Mouse (Mus musculus) stomach, embryonic 14.5 days (tissue): ENCODE results near the gene Crip3. TPM values are rescaled to one million over a fixed set of nuclear protein-coding genes. Genes with fewer than 3 reads are reported as not detected.

Experiments
- ATAC-seq: fragments of 200-750 bp; cut with Nextera tagmentation; 2 replicates; pipeline ENCODE4 v1.8.0; 2017; ENCODE audit warnings: low read depth, moderate TSS enrichment; ENCODE audit not compliant: insufficient number of reproducible peaks, insufficient read depth, low FRiP score
- H3K27ac ChIP-seq: fragments of 300-500 bp; sonication (generic); 2 replicates; pipeline ENCODE4 v1.5.1; 2014; ENCODE audit warnings: mild to moderate bottlenecking, low read length, moderate library complexity, mixed read lengths
- H3K27me3 ChIP-seq: fragments of 300-500 bp; sonication (generic); 2 replicates; pipeline ENCODE4 v1.6.1; 2014; ENCODE audit warnings: low read length, control low read depth, mixed read lengths; ENCODE audit not compliant: control insufficient read depth, insufficient read depth
- H3K36me3 ChIP-seq: fragments of 300-500 bp; sonication (generic); 2 replicates; pipeline ENCODE4 v1.6.1; 2014; ENCODE audit warnings: mild to moderate bottlenecking, control low read depth, low read length, moderate library complexity, mixed read lengths; ENCODE audit not compliant: control insufficient read depth, insufficient read depth
- H3K4me1 ChIP-seq: fragments of 300-500 bp; sonication (generic); 2 replicates; pipeline ENCODE4 v1.6.1; 2014; ENCODE audit warnings: low read length, control low read depth, mixed read lengths; ENCODE audit not compliant: control insufficient read depth, insufficient read depth
- H3K4me2 ChIP-seq: fragments of 300-500 bp; sonication (generic); replicated peaks from 2 replicates; pipeline ENCODE4 v1.6.1; 2014; ENCODE audit warnings: low read depth, low read length, control low read depth
- H3K4me3 ChIP-seq: fragments of 300-500 bp; sonication (generic); 2 replicates; pipeline ENCODE4 v1.5.1; 2014; ENCODE audit warnings: low read depth, low read length, control low read depth
- H3K9ac ChIP-seq: fragments of 300-500 bp; sonication (generic); replicated peaks from 2 replicates; pipeline ENCODE4 v1.6.1; 2014; ENCODE audit warnings: low read depth, mild to moderate bottlenecking, control low read depth, low read length, moderate library complexity, mixed read lengths
- H3K9me3 ChIP-seq: fragments of 300-500 bp; sonication (generic); 2 replicates; pipeline ENCODE4 v1.6.1; 2016; ENCODE audit warnings: low read depth, low read length, control low read depth; ENCODE audit not compliant: control insufficient read depth
- WGBS: fragments of 180-500 bp; shearing (Covaris S2); extraction: QIAGEN DNeasy Blood & Tissue Kit; methylation state at CpG from one replicate; pipeline ENCODE4 v1.1.7; 2014; 5-methylcytosine and 5-hydroxymethylcytosine counted together
- polyA plus RNA-seq: library from polyadenylated mRNA; unstranded; fragments of >200 nt; fragmentation: Nextera tagmentation; extraction: Ambion mirVana; gene quantifications from 2 replicates; pipeline ENCODE4 v1.2.1, GENCODE M21; 2014

Gene Crip3
- polyA plus RNA-seq, 1 experiment from 2014 or later: 1.3 TPM

DNA sequence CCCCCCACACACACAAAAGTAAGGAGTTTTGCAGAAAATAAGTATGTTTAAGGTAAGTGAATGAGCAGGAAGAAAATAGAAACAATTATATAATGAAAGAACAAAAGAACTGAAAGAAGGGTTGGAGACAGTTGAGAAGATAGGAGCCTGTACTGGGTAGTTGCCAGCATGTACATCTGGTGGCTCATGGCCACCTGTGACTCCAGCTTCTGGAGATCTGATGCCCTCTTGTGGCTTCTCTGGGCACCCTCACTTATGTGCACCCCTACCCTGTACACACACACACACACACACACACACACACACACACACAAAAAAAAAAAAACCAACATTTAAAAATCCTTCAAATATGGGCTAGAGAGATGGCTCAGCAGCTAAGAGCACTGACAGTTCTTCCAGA lies 9.0 kb upstream of the Crip3 start:
- Histone ChIP-seq H3K4me3 (no peak overlapping the region), H3K27me3 (no peaks in the 10 kb centered on the region), H3K36me3 (peaks cover 7% of the 10 kb centered on the region; the same call in 1 of the 2 replicates), H3K27ac (no peak overlapping the region), H3K4me2 (no peak overlapping the region), H3K9me3 (no peaks in the 10 kb centered on the region), H3K4me1 (no peaks in the 10 kb centered on the region), H3K9ac (no peak overlapping the region)
- ATAC-seq: no peak

DNA sequence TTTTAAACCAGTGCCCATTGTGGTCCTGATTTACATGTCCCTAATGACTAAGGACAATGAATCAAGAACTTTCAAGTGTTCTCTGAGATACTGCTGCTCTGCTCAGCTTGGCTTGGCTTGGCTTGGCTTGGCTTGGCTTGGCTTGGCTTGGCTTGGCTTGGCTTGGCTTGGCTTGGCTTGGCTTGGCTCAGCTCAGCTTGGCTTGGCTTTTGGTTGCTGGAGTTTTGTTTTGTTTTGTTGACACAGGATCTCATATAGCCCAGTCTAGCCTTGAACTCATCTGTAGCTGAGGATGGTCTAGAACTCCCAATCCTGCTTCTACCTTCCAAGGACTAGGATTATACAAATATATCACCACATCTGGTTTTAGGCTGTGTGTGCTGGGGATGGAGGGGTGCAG lies 2.2 kb upstream of the Crip3 start:
- no peak overlapping the region for H3K27ac ChIP-seq
- no peaks in the 10 kb centered on the region for H3K36me3 ChIP-seq
- H3K9ac ChIP-seq: no peak overlapping the region
- H3K4me2 ChIP-seq: no peak overlapping the region
- H3K4me3 ChIP-seq: no peak overlapping the region
- H3K9me3 ChIP-seq: no peaks in the 10 kb centered on the region
- no peaks in the 10 kb centered on the region for H3K4me1 ChIP-seq
- ATAC-seq: no peak
- H3K27me3 ChIP-seq: no peaks in the 10 kb centered on the region

DNA sequence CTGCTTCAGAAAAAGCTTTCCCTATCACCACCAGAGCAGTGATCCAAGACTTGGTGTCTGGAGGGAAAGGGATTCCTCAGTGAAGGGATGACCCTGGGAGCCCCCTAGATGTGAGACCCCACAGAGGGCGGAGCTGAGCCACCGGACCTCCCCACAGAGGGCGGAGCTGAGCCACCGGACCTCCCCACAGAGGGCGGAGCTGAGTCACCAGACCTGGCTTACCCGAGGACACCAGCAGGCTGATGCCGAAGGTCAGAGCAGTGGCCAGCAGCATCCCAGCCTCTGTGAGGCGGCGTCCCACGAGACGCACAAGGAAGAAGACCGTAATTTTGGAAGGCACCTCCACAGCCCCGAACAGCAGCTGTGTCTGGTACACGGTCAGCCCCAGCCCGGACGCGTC lies 4.9 kb downstream of the Crip3 start:
- Histone ChIP-seq H3K9ac (no peak overlapping the region), H3K4me1 (peaks cover 7% of the 10 kb centered on the region), H3K4me2 (peak overlapping the region; percentile 43), H3K9me3 (no peaks in the 10 kb centered on the region), H3K27ac (no peak overlapping the region), H3K27me3 (no peaks in the 10 kb centered on the region), H3K36me3 (no peaks in the 10 kb centered on the region), H3K4me3 (no peak overlapping the region)
- ATAC-seq: no peak
- WGBS: 5% methylated on average over 17 of the region's 17 CpGs

DNA sequence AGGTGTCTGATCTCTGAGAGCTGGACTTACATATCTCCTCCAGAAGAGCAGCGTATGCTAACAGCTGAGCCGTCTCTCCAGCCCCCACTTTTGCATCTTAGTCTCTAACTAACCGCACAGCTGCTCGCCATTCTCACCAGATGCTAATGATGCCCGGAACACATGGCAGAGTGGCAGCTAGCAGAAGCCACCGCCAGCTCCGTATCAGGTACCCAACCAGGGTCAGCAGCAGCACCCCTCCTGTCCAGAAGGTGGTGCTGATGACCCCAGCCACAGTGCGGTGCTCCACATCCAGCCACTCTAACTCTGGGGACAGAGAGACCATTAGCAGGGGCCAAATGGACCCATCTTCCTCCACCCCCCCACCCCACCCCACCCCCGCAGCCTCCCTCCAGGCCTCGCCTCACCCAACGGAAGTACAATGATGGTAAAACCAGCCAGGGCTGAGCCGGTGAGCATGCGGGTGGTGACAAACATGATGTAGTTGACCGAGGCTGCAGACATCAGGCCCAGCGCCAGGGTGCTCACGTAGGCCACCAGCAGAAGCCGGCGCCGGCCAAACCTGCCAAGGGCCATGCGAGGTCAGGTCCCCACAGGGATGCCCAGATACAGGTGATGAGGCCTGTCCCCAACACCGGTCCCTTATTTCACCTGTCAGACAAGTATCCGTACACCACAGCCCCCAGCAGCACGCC lies 8.1 kb downstream of the Crip3 start:
- no peak for ATAC-seq
- WGBS: 22% methylated on average over 23 of the region's 23 CpGs
- Histone ChIP-seq H3K9ac (no peak overlapping the region), H3K4me3 (no peak overlapping the region), H3K4me1 (peaks cover 7% of the 10 kb centered on the region), H3K9me3 (no peaks in the 10 kb centered on the region), H3K36me3 (no peaks in the 10 kb centered on the region), H3K27ac (no peak overlapping the region), H3K27me3 (no peaks in the 10 kb centered on the region), H3K4me2 (no peak overlapping the region)

DNA sequence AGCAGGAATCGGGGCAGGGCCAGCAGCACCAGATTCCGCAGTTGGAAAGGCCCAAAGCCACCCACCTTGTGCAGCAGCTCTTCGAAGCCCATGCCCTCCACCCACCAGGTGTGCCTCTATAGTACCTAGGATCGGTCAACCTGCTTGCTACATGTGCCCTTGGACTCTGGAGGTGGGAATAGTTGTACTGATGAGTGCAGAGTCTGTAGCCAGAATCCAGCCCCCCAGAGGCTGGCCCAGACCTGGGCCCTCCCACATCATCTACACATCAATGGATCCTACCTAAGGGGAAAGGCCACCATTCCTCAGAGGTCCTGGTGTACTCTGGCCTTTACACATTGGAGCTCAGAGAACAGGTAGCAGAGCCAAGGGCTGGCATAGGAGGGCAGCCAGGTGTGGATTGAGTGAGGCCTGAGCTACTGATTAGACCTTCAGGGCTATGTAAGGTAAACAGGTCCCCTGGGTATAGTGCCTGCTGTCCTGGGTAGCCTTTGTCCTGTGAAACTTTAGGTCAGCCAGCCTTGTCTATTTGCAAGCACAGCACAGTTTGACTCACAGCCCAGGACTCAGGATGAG lies 9.7 kb downstream of the Crip3 start, which contains the start of gene Slc22a7:
Gene Slc22a7, minus strand, starts transcription at position 160 of the 576 bp plus-strand sequence.
- Histone ChIP-seq H3K36me3 (no peaks in the 10 kb centered on the region), H3K9ac (no peak within 1 kb of the TSS), H3K27me3 (no peaks in the 10 kb centered on the region), H3K4me2 (no peak within 1 kb of the TSS), H3K4me1 (peaks cover 7% of the 10 kb centered on the region), H3K4me3 (no peak within 1 kb of the TSS), H3K27ac (no peak within 1 kb of the TSS), H3K9me3 (no peaks in the 10 kb centered on the region)
- WGBS: 88% methylated on average over 4 of the region's 4 CpGs
- ATAC-seq: no peak

DNA sequence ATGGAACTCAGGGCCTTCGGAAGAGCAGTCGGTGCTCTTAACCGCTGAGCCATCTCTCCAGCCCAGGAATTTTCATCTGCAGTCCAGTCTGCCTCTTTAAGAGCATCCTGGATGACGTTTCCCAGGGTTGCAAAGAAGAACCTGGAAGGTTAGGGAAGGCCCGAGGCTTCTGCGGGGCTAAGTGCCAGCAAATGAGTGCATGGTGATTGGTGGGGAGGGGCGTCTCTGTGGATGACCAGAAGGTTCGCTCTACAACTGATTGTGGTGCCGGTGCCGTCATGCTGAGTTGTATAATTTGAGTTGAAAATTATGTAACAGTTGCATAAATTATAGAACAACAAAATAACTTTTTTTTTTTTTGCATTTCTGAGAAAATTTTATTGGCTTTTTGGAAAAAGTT lies 10.4 kb downstream of the Crip3 start:
- Histone ChIP-seq H3K27me3 (no peaks in the 10 kb centered on the region), H3K27ac (no peak overlapping the region), H3K4me3 (no peak overlapping the region), H3K4me1 (peaks cover under 1% of the 10 kb centered on the region), H3K9me3 (no peaks in the 10 kb centered on the region), H3K9ac (no peak overlapping the region), H3K36me3 (no peaks in the 10 kb centered on the region), H3K4me2 (no peak overlapping the region)
- WGBS: 93% methylated on average over 10 of the region's 10 CpGs
- no peak for ATAC-seq

DNA sequence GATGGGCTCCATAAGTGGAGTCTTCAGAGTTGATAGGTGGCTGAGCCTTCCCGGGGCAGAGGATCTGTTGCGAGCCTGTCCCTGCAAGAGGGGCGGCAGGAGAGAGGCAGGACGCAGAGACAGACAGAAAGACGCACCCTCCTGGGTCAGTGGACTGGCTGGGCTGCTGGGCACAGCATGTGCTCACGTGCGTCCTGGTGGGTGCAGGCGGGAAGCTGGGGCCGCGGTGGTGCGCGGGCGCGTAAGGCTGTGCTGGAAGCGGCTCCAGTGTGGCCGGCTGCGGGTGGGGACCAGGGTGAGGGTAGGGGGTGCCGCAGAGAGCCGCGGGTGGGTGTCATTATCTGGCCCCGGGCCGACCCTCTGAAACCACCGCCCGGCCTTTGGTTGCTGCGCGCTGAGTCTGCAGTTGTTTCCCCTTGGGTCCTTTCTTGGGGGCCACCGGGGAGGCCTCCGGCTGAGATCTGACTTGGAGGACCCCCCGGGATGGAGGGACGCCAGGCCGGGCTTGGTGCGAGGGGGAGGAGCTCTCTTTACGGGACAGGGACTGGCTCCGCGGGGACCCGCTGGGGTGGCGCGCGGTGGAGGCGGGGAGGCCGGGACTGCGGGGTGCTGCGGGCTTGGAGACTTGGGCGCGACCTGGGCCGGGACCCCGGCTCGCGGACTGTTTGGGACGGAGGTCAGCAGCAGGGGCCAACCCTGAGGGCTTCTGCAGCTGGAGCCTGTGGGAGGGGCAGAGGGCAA lies 16.3 kb downstream of the Crip3 start:
- no peaks in the 10 kb centered on the region for H3K36me3 ChIP-seq

DNA sequence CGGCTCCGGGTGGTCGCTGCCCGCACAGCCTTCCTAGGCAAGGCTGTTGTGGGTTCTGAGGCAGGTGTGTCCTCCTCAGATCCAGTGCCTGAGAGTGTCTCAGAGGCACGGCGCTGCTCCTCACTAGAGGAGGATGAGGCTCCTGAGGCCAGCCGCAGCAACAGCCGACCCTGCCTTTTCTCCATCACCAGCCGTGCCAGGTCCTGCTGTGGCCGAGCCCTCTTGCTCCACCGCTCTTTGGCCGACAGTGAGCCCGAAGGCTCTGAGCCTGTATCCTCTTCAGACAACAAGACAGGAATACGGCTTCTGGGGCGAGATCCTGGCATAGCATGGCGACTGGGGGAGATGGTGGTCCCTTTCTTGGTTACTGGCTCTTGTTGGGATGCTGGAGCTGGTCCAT lies 17.5 kb downstream of the Crip3 start:
- H3K4me3 ChIP-seq: no peak overlapping the region
- 94% methylated on average over 16 of the region's 16 CpGs for WGBS
- 0 out of 2 replicates have a peak, but pooled peaks cover 7% of the 10 kb centered on the region for H3K27me3 ChIP-seq
- no peak overlapping the region for H3K9ac ChIP-seq
- no peak for ATAC-seq
- H3K27ac ChIP-seq: no peak overlapping the region
- peaks cover 11% of the 10 kb centered on the region; the same call in 1 of the 2 replicates for H3K4me1 ChIP-seq
- no peak overlapping the region for H3K4me2 ChIP-seq
- no peaks in the 10 kb centered on the region for H3K36me3 ChIP-seq
- no peaks in the 10 kb centered on the region for H3K9me3 ChIP-seq

More for the DNA sequence above, 16.3 kb downstream of the Crip3 start:
- Histone ChIP-seq H3K4me1 (peaks cover 11% of the 10 kb centered on the region; the same call in 1 of the 2 replicates), H3K4me2 (peak overlapping the region; percentile 59), H3K27ac (no peak overlapping the region), H3K9ac (peak overlapping the region; percentile 36; the same call in 1 of the 2 replicates), H3K4me3 (peak overlapping the region; percentile 35), H3K27me3 (0 out of 2 replicates have a peak, but pooled peaks cover 7% of the 10 kb centered on the region), H3K9me3 (no peaks in the 10 kb centered on the region)
- WGBS: 4% methylated on average over 48 of the region's 50 CpGs
- ATAC-seq: peak; percentile 38; the same call in 1 of the 2 replicates
